16 mouse cellular contexts compared by ENCODE assay signal in the genomic region with DNA sequence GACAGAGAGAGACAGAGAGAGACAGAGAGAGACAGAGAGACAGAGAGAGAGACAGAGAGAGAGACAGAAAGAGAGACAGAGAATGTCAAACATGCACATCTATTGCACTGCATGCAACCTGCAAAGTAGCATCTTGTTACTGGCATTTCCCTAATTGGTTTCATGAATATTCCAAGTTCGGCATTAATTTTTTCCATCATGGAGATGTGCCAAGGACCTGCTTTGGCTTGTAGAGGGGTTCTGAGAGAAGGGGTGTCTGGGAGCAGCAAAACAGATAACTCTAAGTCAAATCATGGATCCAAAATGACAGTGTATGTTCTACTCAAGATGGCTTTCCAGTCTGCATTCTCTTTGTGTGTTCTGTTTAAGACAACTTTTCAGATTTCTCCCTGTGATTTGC.
"Had no signal": no experiment of that assay in that cellular context is flagged by ENCODE, and none has a peak within 500 bp of the region (broad histone marks: within the 10 kb centered on the region; RNA-seq: fewer than 3 reads in every experiment).

No protein-coding gene starts in this region.

- H3K27me3 ChIP-seq: neural tube, embryonic 12.5 days; neural tube, embryonic 13.5 days; neural tube, embryonic 15.5 days; stomach, embryonic 15.5 days had no signal

- H3K9me3 ChIP-seq: neural tube, embryonic 12.5 days; neural tube, embryonic 13.5 days; neural tube, embryonic 15.5 days; stomach, embryonic 15.5 days had no signal

- H3K27ac ChIP-seq: neural tube, embryonic 12.5 days; neural tube, embryonic 13.5 days; neural tube, embryonic 15.5 days; stomach, embryonic 15.5 days; stomach, postnatal 0 days had no signal

- DNase-seq: retina, postnatal 1 day; right cerebral cortex, adult 18-20 months; right cerebral cortex, postnatal 14 days; right cerebral cortex, postnatal 25 days; spleen, adult 18-20 months; thymus, adult 18-20 months; thymus, adult 2 months; thymus, postnatal 14 days; thymus, postnatal 25 days; thymus, postnatal 36 days; thymus, postnatal 4 days had no signal

- H3K4me2 ChIP-seq: neural tube, embryonic 12.5 days; neural tube, embryonic 13.5 days; neural tube, embryonic 15.5 days; stomach, embryonic 15.5 days had no signal

- H3K4me1 ChIP-seq: neural tube, embryonic 12.5 days; neural tube, embryonic 13.5 days; neural tube, embryonic 15.5 days; stomach, embryonic 15.5 days had no signal

- H3K9ac ChIP-seq: neural tube, embryonic 12.5 days; neural tube, embryonic 13.5 days; neural tube, embryonic 15.5 days; stomach, embryonic 15.5 days had no signal

- H3K4me3 ChIP-seq: neural tube, embryonic 12.5 days; neural tube, embryonic 13.5 days; neural tube, embryonic 15.5 days; stomach, embryonic 15.5 days had no signal

- H3K36me3 ChIP-seq: neural tube, embryonic 12.5 days; neural tube, embryonic 13.5 days; neural tube, embryonic 15.5 days; stomach, embryonic 15.5 days had no signal
